Mouse (Mus musculus) lung, postnatal 10 days (tissue): ENCODE results near the gene Ranbp17.
A peak's percentile ranks its signal among the peaks of the same experiment; 100 is the strongest.
"Not testable (repeated sequence)": the region's sequence is repeated elsewhere in the genome, so short reads cannot be mapped to it uniquely, and the experiment has no call there.

Source experiments
- DNase-seq: peaks from one replicate; pipeline ENCODE4 v3.0.0; 2021

Gene Ranbp17

GRCm38 (mm10) chr11:33513376-33513991, at the start of gene Ranbp17:
Ranbp17 (minus strand) TSS chr11:33513746.
- DNase-seq = peak; percentile 57

GRCm38 (mm10) chr11:33554123-33554522, 40.6 kb upstream of the Ranbp17 start:
- peak; percentile 19 for DNase-seq

- DNase-seq = no peak
Observed at GRCm38 (mm10) chr11:33550861-33551560, 37.5 kb upstream of the Ranbp17 start.

GRCm38 (mm10) chr11:33547386-33547785, 33.8 kb upstream of the Ranbp17 start:
- peak; percentile 61 for DNase-seq

DNA sequence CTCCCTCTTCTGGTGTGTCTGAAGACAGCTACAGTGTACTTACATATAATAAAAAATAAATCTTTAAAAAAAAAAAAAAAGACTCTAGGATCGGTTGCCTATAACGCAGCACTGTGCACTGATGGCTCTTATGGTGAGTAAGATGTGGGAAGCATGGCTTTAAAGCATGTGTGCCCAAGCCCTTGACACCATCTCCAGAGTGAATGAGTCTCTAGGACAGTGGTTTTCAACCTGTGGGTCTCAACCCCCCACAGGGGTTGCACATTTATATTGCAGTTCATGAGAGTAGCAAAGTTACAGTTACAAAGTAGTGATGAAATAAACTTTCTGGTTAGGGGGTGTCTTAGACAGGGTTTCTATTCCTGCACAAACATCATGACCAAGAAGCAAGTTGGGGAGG, 31.4 kb upstream of the Ranbp17 start:
- DNase-seq = no peak

GRCm38 (mm10) chr11:33544121-33544520, 30.6 kb upstream of the Ranbp17 start:
- no peak for DNase-seq

DNA sequence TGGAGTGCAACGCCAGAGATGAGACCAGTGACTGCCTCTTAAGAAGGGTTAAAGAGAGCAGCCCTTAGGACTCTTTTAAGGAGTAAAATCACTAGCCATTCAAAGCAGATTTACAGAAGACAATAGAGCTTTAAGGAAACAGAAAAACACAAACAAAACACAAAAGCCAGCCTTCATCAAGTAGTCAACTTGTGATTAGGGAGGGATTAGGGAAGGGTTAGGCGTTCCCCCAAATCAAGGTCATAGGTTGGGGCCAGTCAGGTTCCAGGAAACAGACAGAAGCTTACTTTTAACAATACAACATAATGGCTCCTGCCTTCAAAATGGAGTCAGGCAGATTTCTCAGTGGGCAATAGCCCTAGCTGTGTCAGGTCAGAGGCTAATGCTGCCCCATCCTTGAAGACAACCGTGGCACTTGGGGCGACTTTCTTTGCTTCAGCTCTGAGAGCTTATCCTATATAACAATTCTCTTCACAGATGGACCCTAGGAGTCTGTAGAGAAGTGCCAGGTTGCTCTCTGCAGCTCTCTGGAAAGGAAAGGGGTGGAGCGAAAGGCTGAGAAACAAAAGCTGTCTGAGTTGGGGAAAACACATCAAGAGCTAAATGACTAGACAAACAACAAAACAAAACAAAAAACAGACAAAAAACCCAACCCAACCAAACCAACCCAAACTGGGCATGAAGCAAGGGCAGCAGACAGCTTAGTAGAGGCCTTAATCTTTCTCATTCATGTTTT, 24.0 kb upstream of the Ranbp17 start:
- no peak for DNase-seq

DNA sequence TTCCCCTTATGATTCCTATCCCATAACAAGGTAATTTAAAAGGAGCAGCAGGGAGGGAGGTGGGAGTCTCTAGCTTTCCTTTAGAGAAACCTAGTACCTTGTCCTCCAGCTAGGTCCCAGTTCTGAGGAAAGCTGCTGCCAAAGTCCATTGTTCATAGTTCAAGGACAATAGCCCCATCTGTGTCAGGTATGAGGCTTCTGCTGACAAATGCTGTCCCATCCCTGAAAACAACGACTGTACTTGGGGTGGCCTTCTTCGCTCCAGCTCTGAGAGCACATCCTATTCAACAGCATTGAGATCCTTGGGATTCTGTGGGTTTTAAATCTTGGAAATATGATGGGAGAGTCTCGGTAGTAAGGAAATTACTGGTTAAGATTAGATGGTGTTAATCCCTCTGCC, 23.1 kb upstream of the Ranbp17 start:
- no peak for DNase-seq

- no peak for DNase-seq
Observed at GRCm38 (mm10) chr11:33534541-33534940, 21.0 kb upstream of the Ranbp17 start.

GRCm38 (mm10) chr11:33533577-33533976, 20.0 kb upstream of the Ranbp17 start:
- DNase-seq = no peak

DNA sequence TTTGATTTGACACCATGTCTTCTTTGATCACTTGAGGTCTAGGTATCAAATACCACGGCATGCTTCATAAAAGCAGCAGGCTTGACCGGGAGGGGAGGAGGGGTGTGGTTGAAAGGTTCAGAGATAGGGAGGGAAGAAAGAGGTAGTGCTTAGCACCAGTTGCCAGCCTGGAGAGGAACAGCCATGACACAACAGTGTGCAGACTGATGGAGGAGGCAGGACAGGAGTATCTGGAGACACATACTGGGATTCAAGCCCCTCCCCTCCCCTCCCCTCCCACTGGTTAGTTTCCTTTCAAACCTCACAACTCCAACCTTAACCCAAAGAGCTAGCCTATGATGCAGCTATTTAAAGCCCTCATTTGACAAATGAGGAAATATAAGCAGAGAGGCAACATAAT, 16.0 kb upstream of the Ranbp17 start:
- DNase-seq = no peak

- peak; percentile 68 for DNase-seq
Observed at GRCm38 (mm10) chr11:33512854-33513375, 631 bp downstream of the Ranbp17 start.

- no peak for DNase-seq
Observed at GRCm38 (mm10) chr11:33509401-33509800, 4.1 kb downstream of the Ranbp17 start.

DNA sequence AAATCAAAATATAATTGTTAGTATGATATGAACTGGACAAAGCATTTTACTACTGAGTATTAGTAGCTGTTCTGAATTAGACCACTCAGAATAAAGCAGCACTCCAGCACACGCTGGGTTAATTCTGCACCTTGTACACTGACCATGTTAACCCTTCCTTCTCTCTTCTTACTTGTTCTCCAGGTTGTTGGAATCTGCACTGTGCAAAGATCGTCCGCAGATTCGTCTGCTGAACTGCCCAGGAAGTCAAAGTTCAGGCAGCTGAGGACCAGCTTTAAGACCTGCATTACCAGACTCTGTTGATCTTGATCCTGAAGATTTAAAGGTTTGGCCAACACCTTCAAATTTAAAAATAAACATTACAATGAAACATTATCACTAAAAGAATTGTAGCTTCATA, 27.8 kb downstream of the Ranbp17 start:
- no peak for DNase-seq

- DNase-seq = no peak
Observed at GRCm38 (mm10) chr11:33480410-33480809, 33.1 kb downstream of the Ranbp17 start.

- DNase-seq = no peak
Observed at GRCm38 (mm10) chr11:33479209-33479608, 34.3 kb downstream of the Ranbp17 start.

DNA sequence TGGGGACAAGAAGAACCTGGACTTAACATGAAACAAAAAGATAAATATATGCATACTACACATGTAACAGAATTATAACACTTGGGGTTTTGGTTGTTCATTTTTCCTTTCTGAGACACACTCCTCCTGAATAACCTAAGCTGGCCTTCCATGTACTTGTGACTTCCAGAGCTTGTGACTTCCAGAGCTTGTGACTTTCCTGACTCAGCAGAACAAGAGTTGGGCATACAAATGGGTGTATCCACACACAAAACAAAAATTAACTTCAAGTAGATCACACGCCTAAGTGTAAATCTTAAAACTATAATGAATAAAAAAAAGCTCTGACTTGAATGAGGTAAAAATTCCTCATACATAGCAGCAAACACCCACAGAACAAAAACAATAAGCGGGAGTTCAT, 36.9 kb downstream of the Ranbp17 start:
- no peak for DNase-seq

DNA sequence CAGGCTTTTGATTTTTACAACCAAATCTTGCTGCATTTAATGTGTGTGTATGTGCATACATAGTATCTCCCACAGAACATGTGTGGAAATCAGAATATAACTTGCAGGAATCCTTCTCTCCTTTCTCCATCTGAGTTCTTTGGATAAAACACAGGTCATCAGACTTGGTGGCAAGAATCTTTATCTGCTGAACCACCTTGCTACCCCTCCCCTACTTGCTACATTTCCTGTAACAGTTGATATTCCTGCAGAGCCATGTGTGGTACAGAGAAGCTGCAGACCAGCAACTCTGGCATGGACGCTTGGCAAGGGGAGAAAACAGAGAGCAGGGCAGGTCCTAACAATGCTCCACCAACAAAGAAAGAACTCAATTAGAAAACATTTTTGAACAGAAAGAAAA, 52.4 kb downstream of the Ranbp17 start:
- no peak for DNase-seq

GRCm38 (mm10) chr11:33454069-33454468, 59.5 kb downstream of the Ranbp17 start:
- DNase-seq = no peak

GRCm38 (mm10) chr11:33433813-33434212, 79.7 kb downstream of the Ranbp17 start:
- no peak for DNase-seq

DNA sequence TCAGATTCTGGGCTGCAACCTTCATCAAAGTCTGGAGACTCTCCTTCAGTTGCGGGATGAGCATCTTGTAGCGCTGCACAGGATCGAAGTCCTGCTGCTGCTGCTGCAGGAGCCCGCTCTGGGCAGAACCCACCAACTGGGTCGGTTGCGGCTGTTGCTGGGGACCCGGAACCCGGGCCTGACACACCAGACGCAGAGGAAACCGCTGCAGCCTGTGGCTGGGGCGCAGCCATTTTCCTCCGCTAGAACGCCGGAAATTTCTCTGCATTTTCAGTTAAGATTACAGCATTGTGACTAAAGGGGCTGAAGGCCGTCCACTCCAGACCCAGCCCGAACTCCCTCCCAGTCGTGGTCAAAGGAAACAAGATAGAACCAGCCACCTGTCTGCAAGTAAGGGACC, 85.3 kb downstream of the Ranbp17 start:
- not testable (repeated sequence) for DNase-seq

DNA sequence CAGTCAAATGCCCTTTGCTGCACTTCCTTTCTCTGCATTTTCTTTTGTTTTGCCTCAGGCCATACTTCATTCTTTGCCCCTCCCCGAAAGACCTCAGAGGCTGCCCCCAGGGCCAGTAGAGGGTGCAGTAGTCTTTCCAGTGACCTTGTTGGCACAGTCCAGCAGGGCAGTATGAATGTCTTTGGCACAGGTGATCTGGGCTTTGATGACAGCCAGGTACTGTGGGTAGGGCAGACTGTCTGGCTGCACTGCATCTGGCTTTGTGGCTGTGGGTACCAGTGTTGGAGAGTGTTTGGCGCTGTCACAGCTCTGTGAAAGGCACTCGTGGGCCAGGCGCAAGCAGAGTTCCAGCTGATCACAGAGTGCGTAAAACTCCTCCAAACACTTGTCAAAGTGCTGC, 85.8 kb downstream of the Ranbp17 start:
- DNase-seq = not testable (repeated sequence)

GRCm38 (mm10) chr11:33422226-33422625, 91.3 kb downstream of the Ranbp17 start:
- no peak for DNase-seq

GRCm38 (mm10) chr11:33404651-33405050, 108.9 kb downstream of the Ranbp17 start:
- DNase-seq = no peak
